Mouse (Mus musculus): ENCODE measurements around the gene Sema3b.

DNA sequence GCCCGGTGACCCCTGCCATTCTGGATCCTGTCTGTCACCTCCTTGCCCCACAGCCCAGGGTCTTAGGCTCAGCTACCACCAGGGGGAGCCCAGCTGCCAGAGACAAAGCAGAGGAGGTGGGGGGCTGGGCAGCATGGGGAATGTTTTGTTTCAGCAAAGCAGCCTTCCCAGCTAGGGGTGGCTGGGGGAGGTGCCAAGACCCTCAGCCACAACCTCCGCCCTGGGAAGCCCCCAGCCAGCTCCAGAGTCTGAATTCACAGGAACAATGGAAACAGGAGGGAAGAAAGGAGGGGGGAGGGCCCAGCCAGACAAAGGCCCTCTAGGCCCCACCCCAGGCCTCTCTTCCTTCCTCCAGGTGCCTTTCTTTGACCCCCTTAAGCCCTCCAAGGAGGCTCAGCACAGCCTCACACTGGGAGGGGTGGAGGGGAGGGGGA, 17.8 kb upstream of the Sema3b start:
- TF ChIP-seq CTCF (IDR thresholded peaks at IDR 0.05; ENCODE audit: extremely low read depth, insufficient read length, insufficient replicate concordance, low read depth, low read length) (peak; percentile 62; the same call in 1 of the 2 replicates), POLR2A (IDR thresholded peaks at IDR 0.05; ENCODE audit: low read depth, low read length) (no peak; the same call in 1 of the 2 replicates)
